Mouse (Mus musculus) hindbrain, embryonic 16.5 days (tissue): ENCODE measurements around the gene Pard3b. TPM values are rescaled to one million over a fixed set of nuclear protein-coding genes. Genes with fewer than 3 reads are reported as not detected.

Experiments used
- ATAC-seq: fragments of 200-750 bp; cut with Nextera tagmentation; 2 replicates; pipeline ENCODE4 v1.8.0; 2017; ENCODE audit warnings: moderate TSS enrichment, moderate library complexity
- H3K27ac ChIP-seq: fragments of 300-500 bp; sonication (generic); 2 replicates; pipeline ENCODE4 v1.5.1; 2014; ENCODE audit warnings: low read depth, mild to moderate bottlenecking, control low read depth, low read length, moderate library complexity
- H3K27me3 ChIP-seq: fragments of 300-500 bp; sonication (generic); replicated peaks from 2 replicates; pipeline ENCODE4 v1.6.1; 2014; ENCODE audit warnings: low read length; ENCODE audit not compliant: control insufficient read depth, insufficient read depth
- H3K36me3 ChIP-seq: fragments of 300-500 bp; sonication (generic); 2 replicates; pipeline ENCODE4 v1.6.1; 2014; ENCODE audit warnings: mild to moderate bottlenecking, low read length, moderate library complexity, mixed read lengths; ENCODE audit not compliant: control insufficient read depth, insufficient read depth
- H3K4me1 ChIP-seq: fragments of 300-500 bp; sonication (generic); 2 replicates; pipeline ENCODE4 v1.6.1; 2014; ENCODE audit warnings: low read depth, low read length; ENCODE audit not compliant: control insufficient read depth, insufficient read depth
- H3K4me2 ChIP-seq: fragments of 300-500 bp; sonication (generic); 2 replicates; pipeline ENCODE4 v1.6.1; 2014; ENCODE audit warnings: mild to moderate bottlenecking, low read length, control low read depth, moderate library complexity
- H3K4me3 ChIP-seq: fragments of 300-500 bp; sonication (generic); 2 replicates; pipeline ENCODE4 v1.5.1; 2014; ENCODE audit warnings: mild to moderate bottlenecking, low read length, control low read depth, moderate library complexity
- H3K9ac ChIP-seq: fragments of 300-500 bp; sonication (generic); 2 replicates; pipeline ENCODE4 v1.6.1; 2014; ENCODE audit warnings: low read depth, mild to moderate bottlenecking, control low read depth, low read length, moderate library complexity
- H3K9me3 ChIP-seq: fragments of 300-500 bp; sonication (generic); 2 replicates; pipeline ENCODE4 v1.6.1; 2014; ENCODE audit warnings: mild to moderate bottlenecking, low read length, moderate library complexity; ENCODE audit not compliant: control insufficient read depth
- WGBS: fragments of 180-500 bp; shearing (Covaris S2); extraction: QIAGEN DNeasy Blood & Tissue Kit; methylation state at CpG from one replicate; pipeline ENCODE4 v1.1.7; 2014; 5-methylcytosine and 5-hydroxymethylcytosine counted together
- polyA plus RNA-seq: library from polyadenylated mRNA; unstranded; fragments of >200 nt; fragmentation: Nextera tagmentation; extraction: Ambion mirVana; gene quantifications from 2 replicates; pipeline ENCODE4 v1.2.1, GENCODE M21; 2015

Pard3b gene
- polyA plus RNA-seq, 1 experiment from 2014 or later: 8.9 TPM

DNA sequence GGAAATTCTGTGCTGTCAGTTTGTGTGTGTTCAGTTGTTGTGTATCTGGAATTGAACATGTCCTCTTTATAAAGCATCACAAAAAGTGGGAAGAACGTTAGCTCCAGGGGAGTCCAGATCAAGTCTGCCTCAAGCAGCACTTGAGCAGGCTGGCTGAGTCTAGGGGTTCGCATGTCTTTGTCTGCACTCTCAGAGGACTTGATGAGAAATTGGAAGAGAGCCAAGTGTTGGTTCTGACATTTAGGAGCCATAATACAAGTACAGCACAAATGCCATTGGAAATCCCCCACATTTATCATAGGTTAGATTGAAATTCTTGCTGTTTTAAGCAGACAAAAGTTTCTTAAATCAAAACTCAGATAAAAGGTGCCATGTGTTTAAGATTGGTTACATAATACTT is 694.4 kb downstream of the Pard3b start:
- H3K36me3 ChIP-seq: no peaks in the 10 kb centered on the region
- no peak overlapping the region for H3K9ac ChIP-seq
- 40% methylated on average over 2 of the region's 2 CpGs for WGBS
- no peak overlapping the region for H3K4me2 ChIP-seq
- H3K9me3 ChIP-seq: no peaks in the 10 kb centered on the region
- H3K4me1 ChIP-seq: no peaks in the 10 kb centered on the region
- no peak overlapping the region for H3K4me3 ChIP-seq
- H3K27ac ChIP-seq: no peak overlapping the region
- H3K27me3 ChIP-seq: no peaks in the 10 kb centered on the region
- ATAC-seq: no peak

DNA sequence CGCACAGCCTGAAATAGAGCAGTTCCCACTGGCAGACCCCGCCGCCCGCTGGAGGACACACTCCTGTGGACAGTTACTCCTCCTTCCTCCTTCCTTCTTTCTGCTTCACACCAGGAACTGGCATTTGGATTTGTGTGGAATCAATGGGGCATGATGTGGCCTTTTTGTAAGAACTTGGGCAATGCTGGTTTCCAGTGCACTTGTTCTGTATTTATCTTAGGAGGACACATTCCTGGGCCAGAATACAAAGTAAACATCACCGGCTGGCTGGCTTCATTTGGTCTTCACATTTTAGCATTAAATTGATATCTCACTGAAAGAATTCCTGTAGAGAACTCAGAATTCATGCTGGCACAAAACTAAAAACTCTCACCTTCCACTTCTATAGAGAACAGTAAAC is 695.6 kb downstream of the Pard3b start:
- H3K4me2 ChIP-seq: no peak overlapping the region
- no peaks in the 10 kb centered on the region for H3K9me3 ChIP-seq
- ATAC-seq: no peak
- no peak overlapping the region for H3K4me3 ChIP-seq
- H3K4me1 ChIP-seq: no peaks in the 10 kb centered on the region
- no peaks in the 10 kb centered on the region for H3K36me3 ChIP-seq
- H3K27ac ChIP-seq: no peak overlapping the region
- H3K9ac ChIP-seq: no peak overlapping the region
- H3K27me3 ChIP-seq: no peaks in the 10 kb centered on the region
- 45% methylated on average over 5 of the region's 5 CpGs for WGBS

DNA sequence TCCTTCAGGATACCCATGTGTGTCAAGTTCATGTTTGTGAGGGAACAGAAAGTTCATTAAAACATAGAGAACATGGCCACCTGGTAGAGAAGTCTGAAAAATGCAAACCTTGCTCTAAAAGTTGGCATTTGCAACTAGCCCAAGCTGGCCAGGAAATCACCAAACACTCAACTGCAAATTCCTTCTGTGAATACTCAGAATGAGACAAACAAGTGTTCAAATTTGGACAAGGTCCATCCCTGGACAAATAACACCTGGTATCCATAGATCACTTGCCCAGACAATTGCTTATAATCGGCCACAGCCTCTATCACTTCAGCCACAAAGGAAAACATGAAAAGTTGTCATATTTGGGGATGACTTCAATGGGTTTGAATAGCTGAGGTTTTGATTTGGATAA is 701.6 kb downstream of the Pard3b start:
- WGBS: 86% methylated on average over 1 of the region's 1 CpGs
- Histone ChIP-seq H3K27me3 (no peaks in the 10 kb centered on the region), H3K4me2 (no peak overlapping the region), H3K4me3 (no peak overlapping the region), H3K9ac (no peak overlapping the region), H3K9me3 (no peaks in the 10 kb centered on the region), H3K27ac (no peak overlapping the region), H3K4me1 (no peaks in the 10 kb centered on the region; the same call in 1 of the 2 replicates), H3K36me3 (no peaks in the 10 kb centered on the region)
- ATAC-seq: no peak

DNA sequence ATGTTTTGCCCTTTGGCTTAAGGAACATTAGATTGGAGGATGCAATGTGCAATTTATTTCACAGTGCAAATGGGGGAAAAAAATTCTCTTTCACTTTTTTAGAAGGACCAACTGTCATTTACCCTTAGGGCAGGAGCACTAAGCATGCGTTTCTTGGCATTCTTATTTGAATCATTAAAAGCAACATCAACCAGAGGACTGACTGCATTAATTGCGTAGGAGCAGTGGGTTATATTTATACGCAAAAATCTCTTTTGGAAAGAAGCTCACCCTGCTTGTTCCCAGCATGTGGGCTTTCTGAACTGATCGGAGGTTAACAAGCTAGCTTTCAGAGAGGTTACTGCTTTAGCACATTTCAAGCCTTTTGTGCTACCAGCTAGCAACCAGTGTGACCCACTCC is 705.7 kb downstream of the Pard3b start:
- ATAC-seq: no peak
- no peaks in the 10 kb centered on the region for H3K27me3 ChIP-seq
- H3K27ac ChIP-seq: no peak overlapping the region
- no peaks in the 10 kb centered on the region; the same call in 1 of the 2 replicates for H3K4me1 ChIP-seq
- H3K4me3 ChIP-seq: no peak overlapping the region
- H3K4me2 ChIP-seq: no peak overlapping the region
- H3K9ac ChIP-seq: no peak overlapping the region
- WGBS: 46% methylated on average over 4 of the region's 4 CpGs
- H3K36me3 ChIP-seq: no peaks in the 10 kb centered on the region
- H3K9me3 ChIP-seq: no peaks in the 10 kb centered on the region

DNA sequence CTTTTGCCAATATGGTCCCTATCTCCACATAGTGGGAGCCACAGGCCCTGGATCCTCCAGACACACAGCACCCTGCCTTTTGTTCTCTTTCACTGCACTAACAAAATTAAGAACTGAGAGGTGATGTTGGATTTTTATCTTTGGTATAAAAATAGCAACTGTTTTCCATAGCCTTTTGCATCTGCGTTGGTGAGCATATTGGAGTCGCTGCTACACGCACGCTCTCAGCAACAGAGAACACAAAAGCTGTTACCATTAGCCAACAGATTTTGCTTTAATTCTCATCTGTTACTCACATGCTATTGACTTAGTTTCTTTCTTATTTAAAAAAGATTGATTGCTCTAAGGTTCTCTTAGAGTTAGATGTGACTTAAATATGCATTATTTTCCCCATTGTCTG is 709.7 kb downstream of the Pard3b start:
- no peak for ATAC-seq
- WGBS: 69% methylated on average over 4 of the region's 4 CpGs
- Histone ChIP-seq H3K4me2 (no peak overlapping the region), H3K27ac (no peak overlapping the region), H3K9ac (no peak overlapping the region), H3K4me3 (no peak overlapping the region), H3K9me3 (no peaks in the 10 kb centered on the region), H3K36me3 (no peaks in the 10 kb centered on the region), H3K4me1 (no peaks in the 10 kb centered on the region; the same call in 1 of the 2 replicates), H3K27me3 (no peaks in the 10 kb centered on the region)

DNA sequence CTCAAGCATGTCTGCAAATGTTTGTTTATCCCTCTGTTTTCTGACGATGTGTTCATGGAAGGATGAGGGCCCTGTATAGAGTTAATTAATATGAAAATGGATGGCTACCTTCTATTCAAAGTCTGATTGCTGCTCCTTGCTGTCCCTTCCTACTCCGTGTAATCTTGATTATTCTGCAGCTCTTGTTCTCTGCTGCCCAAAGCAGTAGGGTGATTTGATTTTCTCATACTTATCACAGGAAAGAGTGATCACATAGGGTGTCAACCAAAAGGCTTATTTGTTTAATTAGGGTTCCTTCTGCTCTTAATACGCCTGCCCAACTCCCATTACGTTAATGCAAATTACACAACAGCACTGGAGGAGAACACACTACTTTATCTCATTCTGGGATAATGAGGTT is 716.9 kb downstream of the Pard3b start:
- no peaks in the 10 kb centered on the region for H3K36me3 ChIP-seq
- no peak overlapping the region for H3K4me3 ChIP-seq
- no peaks in the 10 kb centered on the region for H3K9me3 ChIP-seq
- 22% methylated on average over 4 of the region's 4 CpGs for WGBS
- peaks cover 3% of the 10 kb centered on the region; the same call in 1 of the 2 replicates for H3K4me1 ChIP-seq
- no peaks in the 10 kb centered on the region for H3K27me3 ChIP-seq
- ATAC-seq: no peak
- H3K27ac ChIP-seq: no peak overlapping the region
- no peak overlapping the region for H3K4me2 ChIP-seq
- H3K9ac ChIP-seq: no peak overlapping the region

DNA sequence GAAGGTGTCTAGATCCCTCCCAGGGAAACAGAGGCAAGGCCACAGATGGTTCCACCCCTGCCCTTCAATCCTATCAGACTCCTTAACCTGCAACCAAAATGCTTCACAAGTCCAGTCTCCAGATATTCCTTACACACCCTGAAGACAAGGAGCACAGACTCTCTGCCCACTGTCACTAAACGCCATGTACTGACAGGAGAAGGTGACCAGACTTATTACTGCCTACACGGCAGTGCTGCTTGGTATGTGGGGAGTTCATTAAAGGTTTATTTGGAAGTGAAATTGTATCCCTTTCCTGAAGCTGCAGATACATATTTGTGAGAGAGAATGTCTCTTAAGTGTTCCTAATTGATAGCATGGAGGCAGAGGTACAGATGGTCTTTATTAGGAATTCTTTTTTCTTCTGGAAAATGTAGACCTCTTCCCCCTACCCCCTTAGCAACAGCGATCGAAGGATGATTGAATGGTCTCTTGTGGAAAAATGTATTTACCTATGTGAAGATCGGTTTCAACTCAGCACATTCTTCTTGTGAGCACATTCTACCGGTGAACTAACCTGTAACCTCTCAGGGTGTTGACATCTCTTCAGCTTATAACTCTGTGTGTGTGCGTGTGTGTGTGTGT is 735.9 kb downstream of the Pard3b start:
- WGBS: 91% methylated on average over 7 of the region's 7 CpGs
- ATAC-seq: no peak
- no peaks in the 10 kb centered on the region for H3K4me1 ChIP-seq
- H3K9ac ChIP-seq: no peak overlapping the region
- no peak overlapping the region for H3K4me2 ChIP-seq
- no peaks in the 10 kb centered on the region for H3K9me3 ChIP-seq
- no peaks in the 10 kb centered on the region for H3K27me3 ChIP-seq
- no peak overlapping the region for H3K27ac ChIP-seq
- no peaks in the 10 kb centered on the region for H3K36me3 ChIP-seq
- H3K4me3 ChIP-seq: no peak overlapping the region

- H3K27ac ChIP-seq: no peak overlapping the region
- H3K4me3 ChIP-seq: no peak overlapping the region
- H3K27me3 ChIP-seq: no peaks in the 10 kb centered on the region
- H3K36me3 ChIP-seq: no peaks in the 10 kb centered on the region
- ATAC-seq: no peak
- H3K4me2 ChIP-seq: no peak overlapping the region
- H3K9me3 ChIP-seq: no peaks in the 10 kb centered on the region
- no peaks in the 10 kb centered on the region; the same call in 1 of the 2 replicates for H3K4me1 ChIP-seq
- WGBS: 86% methylated on average over 4 of the region's 4 CpGs
- no peak overlapping the region for H3K9ac ChIP-seq
Measured at GRCm38 (mm10) chr1:62378335-62378734, 739.7 kb downstream of the Pard3b start.

- Histone ChIP-seq H3K27me3 (no peaks in the 10 kb centered on the region), H3K27ac (no peak overlapping the region), H3K9me3 (no peaks in the 10 kb centered on the region), H3K4me2 (no peak overlapping the region), H3K36me3 (no peaks in the 10 kb centered on the region), H3K4me3 (no peak overlapping the region), H3K9ac (no peak overlapping the region), H3K4me1 (no peaks in the 10 kb centered on the region; the same call in 1 of the 2 replicates)
- ATAC-seq: no peak
- 69% methylated on average over 14 of the region's 14 CpGs for WGBS
Measured at GRCm38 (mm10) chr1:62382807-62383514, 744.3 kb downstream of the Pard3b start.
